Mouse (Mus musculus) central nervous system, embryonic 18 days (tissue): Measurements from ENCODE around the gene Olfr1454. TPM values are rescaled to one million over a fixed set of nuclear protein-coding genes. Genes with fewer than 3 reads are reported as not detected.

Experiments used
- polyA plus RNA-seq: library from polyadenylated mRNA; depleted of rRNA; stranded (reverse); fragments of >200 nt; gene quantifications from 2 replicates; pipeline ENCODE4 v1.2.3, GENCODE M21; 2012; rRNA removed

Gene Olfr1454
- not detected in 2 replicates for polyA plus RNA-seq

GRCm38 (mm10) chr19:13060310-13060709, at the start of gene Olfr1454:
Olfr1454 (plus strand) TSS chr19:13060610.

GRCm38 (mm10) chr19:13028227-13028626, 32.2 kb upstream of the Olfr1454 start, which contains the start of gene Olfr1453:
Olfr1453 (minus strand) TSS chr19:13028327.

GRCm38 (mm10) chr19:13097791-13098190, 37.4 kb downstream of the Olfr1454 start, which contains the start of gene Olfr1457:
Olfr1457 (minus strand) TSS chr19:13097891.

GRCm38 (mm10) chr19:13106675-13107074, 46.3 kb downstream of the Olfr1454 start, which contains the start of gene Olfr1458:
Olfr1458 (minus strand) TSS chr19:13106775.

Other genes with a start within 250 kb of the Olfr1454 start
- gene Gm5244, start 213.9 kb upstream of the Olfr1454 start, polyA plus RNA-seq = not detected in 2 replicates
- gene Olfr1444, start 203.3 kb upstream of the Olfr1454 start, polyA plus RNA-seq = not detected in 2 replicates
- not detected in 2 replicates for gene Olfr1445, start 176.8 kb upstream of the Olfr1454 start, polyA plus RNA-seq
- not detected in 2 replicates for gene Olfr1446, start 167.1 kb upstream of the Olfr1454 start, polyA plus RNA-seq
- not detected in 2 replicates for gene Olfr1447, start 156.9 kb upstream of the Olfr1454 start, polyA plus RNA-seq
- not detected in 2 replicates for gene Olfr1448, start 136.2 kb upstream of the Olfr1454 start, polyA plus RNA-seq
- not detected in 2 replicates for gene Olfr1449, start 129.8 kb upstream of the Olfr1454 start, polyA plus RNA-seq
- not detected in 2 replicates for gene Olfr1450, start 110.4 kb upstream of the Olfr1454 start, polyA plus RNA-seq
- gene Olfr1451, start 65.6 kb upstream of the Olfr1454 start, polyA plus RNA-seq = not detected in 2 replicates
- gene Olfr1453, start 32.3 kb upstream of the Olfr1454 start, polyA plus RNA-seq = not detected in 2 replicates
- not detected in 2 replicates for gene Olfr1457, start 37.3 kb downstream of the Olfr1454 start, polyA plus RNA-seq
- not detected in 2 replicates for gene Olfr1458, start 46.2 kb downstream of the Olfr1454 start, polyA plus RNA-seq
- gene Olfr1459, start 88.9 kb downstream of the Olfr1454 start, polyA plus RNA-seq = not detected in 2 replicates
- gene Olfr1461, start 102.4 kb downstream of the Olfr1454 start, polyA plus RNA-seq = not detected in 2 replicates
- not detected in 2 replicates for gene Olfr1462, start 125.1 kb downstream of the Olfr1454 start, polyA plus RNA-seq
- not detected in 2 replicates for gene Olfr1463, start 170.7 kb downstream of the Olfr1454 start, polyA plus RNA-seq